Mouse (Mus musculus) heart, embryonic 13.5 days (tissue): ENCODE measurements around the gene Adgrf1. TPM values are rescaled to one million over a fixed set of nuclear protein-coding genes. Genes with fewer than 3 reads are reported as not detected.

Source experiments
- ATAC-seq: fragments of 200-750 bp; cut with Nextera tagmentation; 2 replicates; pipeline ENCODE4 v1.8.0; 2017; ENCODE audit warnings: moderate TSS enrichment; ENCODE audit not compliant: insufficient number of reproducible peaks, low FRiP score, low TSS enrichment; ENCODE audit errors: extremely low read depth
- H3K27ac ChIP-seq: fragments of 300-500 bp; sonication (generic); replicated peaks from 2 replicates; pipeline ENCODE4 v1.5.1; 2015; ENCODE audit warnings: moderate library complexity, mild to moderate bottlenecking, inconsistent platforms
- H3K27me3 ChIP-seq: fragments of 300-500 bp; sonication (generic); replicated peaks from 2 replicates; pipeline ENCODE4 v1.6.1; 2015; ENCODE audit warnings: mild to moderate bottlenecking, inconsistent platforms
- H3K36me3 ChIP-seq: fragments of 300-500 bp; sonication (generic); 2 replicates; pipeline ENCODE4 v1.6.1; 2015; ENCODE audit warnings: mild to moderate bottlenecking, inconsistent platforms
- H3K4me1 ChIP-seq: fragments of 300-500 bp; sonication (generic); 2 replicates; pipeline ENCODE4 v1.6.1; 2015; ENCODE audit warnings: inconsistent platforms
- H3K4me2 ChIP-seq: fragments of 300-500 bp; sonication (generic); 2 replicates; pipeline ENCODE4 v1.6.1; 2015; ENCODE audit warnings: inconsistent platforms, mild to moderate bottlenecking, moderate library complexity
- H3K4me3 ChIP-seq: fragments of 300-500 bp; sonication (generic); 2 replicates; pipeline ENCODE4 v1.5.1; 2015; ENCODE audit warnings: moderate library complexity, mild to moderate bottlenecking, inconsistent platforms
- H3K9ac ChIP-seq: fragments of 300-500 bp; sonication (generic); 2 replicates; pipeline ENCODE4 v1.6.1; 2015; ENCODE audit warnings: inconsistent platforms, mild to moderate bottlenecking, moderate library complexity
- H3K9me3 ChIP-seq: fragments of 300-500 bp; sonication (generic); 2 replicates; pipeline ENCODE4 v1.6.1; 2016; ENCODE audit warnings: inconsistent platforms
- WGBS: fragments of 180-500 bp; shearing (Covaris S2); methylation state at CpG from one replicate; pipeline ENCODE4 v1.1.7; 2015; ENCODE audit warnings: mixed read lengths; 5-methylcytosine and 5-hydroxymethylcytosine counted together
- polyA plus RNA-seq: library from polyadenylated mRNA; unstranded; fragments of >200 nt; fragmentation: Nextera tagmentation; extraction: Ambion mirVana; gene quantifications from 2 replicates; pipeline ENCODE4 v1.2.1, GENCODE M21; 2015

Adgrf1 gene
- polyA plus RNA-seq, 1 experiment from 2014 or later = 0.13 TPM

- no peaks in the 10 kb centered on the region for H3K27me3 ChIP-seq
- 27% methylated on average over 3 of the region's 3 CpGs for WGBS
- no peak for ATAC-seq
- no peak overlapping the region for H3K4me2 ChIP-seq
- peaks cover 44% of the 10 kb centered on the region for H3K4me1 ChIP-seq
- H3K4me3 ChIP-seq = no peak overlapping the region
- no peaks in the 10 kb centered on the region for H3K9me3 ChIP-seq
- no peak overlapping the region for H3K9ac ChIP-seq
- peak overlapping the region; percentile 61; the same call in 1 of the 2 replicates for H3K27ac ChIP-seq
- H3K36me3 ChIP-seq = no peaks in the 10 kb centered on the region
These were observed 20.5 kb upstream of the Adgrf1 start for GRCm38 (mm10) chr17:43249645-43250044.

DNA sequence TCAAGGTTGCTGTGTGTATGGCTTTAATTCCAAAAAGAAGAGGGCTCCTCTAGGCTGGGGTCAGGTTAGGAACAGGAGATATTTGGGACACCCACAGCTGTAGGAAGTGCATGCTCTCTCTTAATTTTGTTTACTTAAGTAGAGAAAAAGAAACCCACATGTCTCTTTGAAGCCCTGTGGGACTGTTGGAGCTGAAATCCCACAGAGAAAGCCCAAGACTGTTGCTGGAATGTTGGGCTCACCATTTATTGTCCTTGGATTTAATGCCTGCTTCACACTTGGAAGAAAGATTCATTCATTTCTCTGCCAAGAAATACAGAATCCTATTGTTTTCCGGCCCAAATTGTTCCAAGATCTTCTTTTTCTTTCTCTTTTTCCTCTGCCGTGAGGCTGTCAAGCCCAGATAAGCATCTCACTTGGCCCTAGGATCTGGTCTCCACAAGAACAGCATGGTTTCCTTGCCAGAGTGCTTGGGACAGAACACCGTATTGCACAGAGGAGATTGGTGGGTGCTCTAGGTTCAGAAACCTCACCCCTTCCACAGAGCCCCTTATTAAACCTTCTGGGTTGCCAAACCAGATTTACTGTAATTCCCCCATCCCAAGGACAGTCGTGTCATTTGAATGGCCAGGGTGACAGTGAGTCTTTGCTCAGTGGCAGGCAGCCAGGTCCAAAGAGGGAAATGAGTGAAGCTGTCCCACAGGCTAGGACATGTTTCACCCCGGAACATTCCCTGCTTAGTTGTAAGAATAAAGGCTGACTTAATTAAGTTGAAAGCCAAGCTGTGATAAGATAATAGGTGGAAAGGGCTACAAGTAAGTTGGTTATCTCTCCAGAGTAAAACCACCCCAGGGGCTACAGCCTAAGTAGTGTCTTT is 18.6 kb upstream of the Adgrf1 start:
- Histone ChIP-seq H3K4me2 (no peak overlapping the region), H3K36me3 (no peaks in the 10 kb centered on the region), H3K4me3 (no peak overlapping the region), H3K27ac (peak overlapping the region; percentile 58), H3K27me3 (no peaks in the 10 kb centered on the region), H3K9ac (no peak overlapping the region), H3K4me1 (peaks cover 52% of the 10 kb centered on the region), H3K9me3 (no peaks in the 10 kb centered on the region)
- 26% methylated on average over 5 of the region's 5 CpGs for WGBS
- ATAC-seq = no peak

GRCm38 (mm10) chr17:43252846-43253245 is 17.3 kb upstream of the Adgrf1 start:
- H3K4me2 ChIP-seq = no peak overlapping the region
- no peaks in the 10 kb centered on the region for H3K9me3 ChIP-seq
- H3K9ac ChIP-seq = no peak overlapping the region
- no peaks in the 10 kb centered on the region for H3K27me3 ChIP-seq
- 73% methylated on average over 11 of the region's 11 CpGs for WGBS
- H3K4me3 ChIP-seq = no peak overlapping the region
- no peak for ATAC-seq
- no peak overlapping the region for H3K27ac ChIP-seq
- no peaks in the 10 kb centered on the region for H3K36me3 ChIP-seq
- peaks cover 55% of the 10 kb centered on the region for H3K4me1 ChIP-seq

GRCm38 (mm10) chr17:43254261-43254660 is 15.9 kb upstream of the Adgrf1 start:
- no peaks in the 10 kb centered on the region for H3K27me3 ChIP-seq
- H3K9ac ChIP-seq = no peak overlapping the region
- H3K4me1 ChIP-seq = peaks cover 50% of the 10 kb centered on the region
- 36% methylated on average over 3 of the region's 3 CpGs for WGBS
- H3K9me3 ChIP-seq = no peaks in the 10 kb centered on the region
- ATAC-seq = no peak
- no peak overlapping the region for H3K4me2 ChIP-seq
- no peaks in the 10 kb centered on the region for H3K36me3 ChIP-seq
- no peak overlapping the region for H3K4me3 ChIP-seq
- no peak overlapping the region for H3K27ac ChIP-seq

- Histone ChIP-seq H3K27ac (no peak overlapping the region), H3K4me3 (no peak overlapping the region), H3K9ac (no peak overlapping the region), H3K9me3 (no peaks in the 10 kb centered on the region), H3K4me2 (no peak overlapping the region), H3K4me1 (peaks cover 34% of the 10 kb centered on the region), H3K27me3 (no peaks in the 10 kb centered on the region), H3K36me3 (no peaks in the 10 kb centered on the region)
- 71% methylated on average over 12 of the region's 12 CpGs for WGBS
- no peak for ATAC-seq
These were observed 13.5 kb upstream of the Adgrf1 start for GRCm38 (mm10) chr17:43256536-43257135.

- WGBS = 80% methylated on average over 1 of the region's 1 CpGs
- Histone ChIP-seq H3K27me3 (no peaks in the 10 kb centered on the region), H3K4me3 (no peak overlapping the region), H3K9ac (no peak overlapping the region), H3K27ac (no peak overlapping the region), H3K36me3 (no peaks in the 10 kb centered on the region), H3K4me2 (no peak overlapping the region), H3K9me3 (0 out of 2 replicates have a peak, but pooled peaks cover 7% of the 10 kb centered on the region), H3K4me1 (peaks cover 25% of the 10 kb centered on the region)
- ATAC-seq = no peak
These were observed 12.4 kb upstream of the Adgrf1 start for GRCm38 (mm10) chr17:43257699-43258098.

GRCm38 (mm10) chr17:43261937-43262336 is 8.2 kb upstream of the Adgrf1 start:
- WGBS = 83% methylated on average over 5 of the region's 5 CpGs
- no peak overlapping the region for H3K27ac ChIP-seq
- H3K9ac ChIP-seq = no peak overlapping the region
- no peaks in the 10 kb centered on the region for H3K36me3 ChIP-seq
- no peaks in the 10 kb centered on the region for H3K27me3 ChIP-seq
- peaks cover 7% of the 10 kb centered on the region; the same call in 1 of the 2 replicates for H3K9me3 ChIP-seq
- H3K4me3 ChIP-seq = no peak overlapping the region
- no peak for ATAC-seq
- H3K4me2 ChIP-seq = no peak overlapping the region
- peaks cover 4% of the 10 kb centered on the region; the same call in 1 of the 2 replicates for H3K4me1 ChIP-seq

- Histone ChIP-seq H3K27me3 (no peaks in the 10 kb centered on the region), H3K4me1 (peaks cover 4% of the 10 kb centered on the region; the same call in 1 of the 2 replicates), H3K4me3 (no peak overlapping the region), H3K9ac (no peak overlapping the region), H3K4me2 (no peak overlapping the region), H3K27ac (no peak overlapping the region), H3K9me3 (peaks cover 7% of the 10 kb centered on the region; the same call in 1 of the 2 replicates), H3K36me3 (no peaks in the 10 kb centered on the region)
- no peak for ATAC-seq
- 70% methylated on average over 7 of the region's 7 CpGs for WGBS
These were observed 5.4 kb upstream of the Adgrf1 start for GRCm38 (mm10) chr17:43264739-43265138.

DNA sequence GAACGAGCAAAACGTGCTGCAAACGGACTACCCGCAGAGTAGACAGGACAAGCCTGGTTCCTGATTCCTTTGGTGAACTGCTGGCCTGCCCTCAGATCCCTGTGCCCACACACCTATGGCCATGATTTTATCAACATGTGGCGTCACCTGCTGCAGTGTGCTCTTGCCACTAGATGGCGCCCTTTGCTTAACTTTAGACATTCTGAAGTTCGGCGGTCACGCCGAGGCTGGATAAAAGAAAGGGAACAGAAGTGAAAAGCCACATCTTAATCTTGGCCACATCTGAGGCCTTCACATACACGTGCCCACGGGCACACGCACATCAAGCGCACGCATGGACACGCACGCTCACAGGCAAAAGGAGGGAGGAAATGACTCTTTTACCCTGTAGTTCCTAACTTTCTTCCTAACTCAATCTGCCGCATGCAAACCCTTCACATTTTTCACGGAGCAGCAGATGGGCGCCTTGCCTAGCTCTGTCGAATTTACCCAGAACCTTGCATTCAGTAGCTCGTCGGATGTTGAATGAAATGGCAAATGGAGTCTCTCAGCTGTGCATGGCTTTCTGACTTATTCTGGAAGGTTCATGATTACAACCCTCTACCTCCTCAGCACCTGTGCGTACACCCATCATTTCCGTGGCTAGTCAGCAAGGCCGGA is 4.8 kb upstream of the Adgrf1 start:
- H3K4me1 ChIP-seq = peaks cover 4% of the 10 kb centered on the region; the same call in 1 of the 2 replicates
- H3K4me3 ChIP-seq = peak overlapping the region; percentile 33
- H3K27ac ChIP-seq = no peak overlapping the region
- peak overlapping the region; percentile 64; the same call in 1 of the 2 replicates for H3K9ac ChIP-seq
- H3K27me3 ChIP-seq = no peaks in the 10 kb centered on the region
- no peaks in the 10 kb centered on the region for H3K36me3 ChIP-seq
- 21% methylated on average over 26 of the region's 26 CpGs for WGBS
- H3K4me2 ChIP-seq = peak overlapping the region; percentile 65
- ATAC-seq = no peak
- peaks cover 7% of the 10 kb centered on the region; the same call in 1 of the 2 replicates for H3K9me3 ChIP-seq

DNA sequence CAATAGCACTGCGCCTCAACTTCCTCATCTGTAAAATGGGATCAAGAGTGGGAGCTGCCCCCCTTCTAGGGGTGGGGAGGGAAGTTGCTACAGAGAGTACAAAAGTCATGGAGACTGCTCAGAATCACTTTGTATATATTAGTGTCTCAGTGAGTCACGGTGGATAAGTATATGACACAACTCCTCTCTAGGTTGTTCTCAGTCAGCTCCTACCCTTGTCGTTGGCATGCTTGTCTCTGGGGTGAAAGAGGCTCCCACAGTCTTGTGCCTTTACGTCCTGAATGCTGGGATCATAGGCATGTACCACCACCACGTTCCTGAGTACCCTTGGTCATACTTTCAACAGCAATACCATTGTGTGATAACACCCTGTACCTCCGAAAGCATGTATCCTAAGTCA is 4.2 kb upstream of the Adgrf1 start:
- Histone ChIP-seq H3K36me3 (no peaks in the 10 kb centered on the region), H3K9me3 (peaks cover 7% of the 10 kb centered on the region; the same call in 1 of the 2 replicates), H3K27me3 (no peaks in the 10 kb centered on the region), H3K9ac (no peak overlapping the region), H3K4me1 (peaks cover 4% of the 10 kb centered on the region; the same call in 1 of the 2 replicates), H3K27ac (no peak overlapping the region), H3K4me3 (no peak overlapping the region), H3K4me2 (no peak overlapping the region)
- no peak for ATAC-seq
- WGBS = 86% methylated on average over 6 of the region's 6 CpGs

GRCm38 (mm10) chr17:43266636-43267035 is 3.5 kb upstream of the Adgrf1 start:
- no peak overlapping the region for H3K4me2 ChIP-seq
- no peak overlapping the region for H3K4me3 ChIP-seq
- no peak overlapping the region for H3K27ac ChIP-seq
- no peaks in the 10 kb centered on the region for H3K27me3 ChIP-seq
- H3K4me1 ChIP-seq = peaks cover 4% of the 10 kb centered on the region; the same call in 1 of the 2 replicates
- H3K9me3 ChIP-seq = peaks cover 7% of the 10 kb centered on the region; the same call in 1 of the 2 replicates
- WGBS = 81% methylated on average over 2 of the region's 2 CpGs
- H3K9ac ChIP-seq = no peak overlapping the region
- no peak for ATAC-seq
- H3K36me3 ChIP-seq = no peaks in the 10 kb centered on the region
